Mouse (Mus musculus) liver, embryonic 14.5 days (tissue): ENCODE measurements around the gene Gm49373. TPM values are rescaled to one million over a fixed set of nuclear protein-coding genes. Genes with fewer than 3 reads are reported as not detected.

Experiments
- ATAC-seq: fragments of 200-750 bp; cut with Nextera tagmentation; 2 replicates; pipeline ENCODE4 v1.8.0; 2017; ENCODE audit warnings: moderate number of reproducible peaks, mild to moderate bottlenecking, moderate library complexity; ENCODE audit not compliant: insufficient read depth
- DNase-seq, 3 experiments: peaks; one replicate each; pipeline ENCODE4 v3.0.0-alpha.2; 2012 to 2013; ENCODE audit warnings: low read depth in 3 of 3, low spot score in 3 of 3
- H3K27ac ChIP-seq: fragments of 300-500 bp; sonication (generic); 2 replicates; pipeline ENCODE4 v1.5.1; 2014; ENCODE audit warnings: moderate library complexity, mild to moderate bottlenecking, control low read depth, inconsistent platforms
- H3K27me3 ChIP-seq: fragments of 300-500 bp; sonication (generic); 2 replicates; pipeline ENCODE4 v1.6.1; 2014; ENCODE audit warnings: mild to moderate bottlenecking, low read length, moderate library complexity; ENCODE audit not compliant: control insufficient read depth, insufficient read depth
- H3K36me3 ChIP-seq: fragments of 300-500 bp; sonication (generic); replicated peaks from 2 replicates; pipeline ENCODE4 v1.6.1; 2014; ENCODE audit warnings: low read depth; ENCODE audit not compliant: control insufficient read depth, insufficient read depth
- H3K4me1 ChIP-seq, 2 experiments: fragments of 200-500 bp in 1 of 2; fragments of 300-500 bp in 1 of 2; sonication (generic) in 1 of 2; replicated peaks; 2 replicates each; pipeline ENCODE4 v1.6.1; 2012 to 2014; ENCODE audit warnings: antibody characterized with exemption in 1 of 2, inconsistent platforms in 1 of 2, low read length in 1 of 2; ENCODE audit not compliant: control insufficient read depth in 2 of 2, insufficient read depth in 2 of 2
- H3K4me2 ChIP-seq: fragments of 300-500 bp; sonication (generic); 2 replicates; pipeline ENCODE4 v1.6.1; 2014; ENCODE audit warnings: low read depth, mild to moderate bottlenecking, control low read depth, moderate library complexity
- H3K4me3 ChIP-seq, 2 experiments: fragments of 200-500 bp in 1 of 2; fragments of 300-500 bp in 1 of 2; sonication (generic) in 1 of 2; 2 replicates each; pipeline ENCODE4 v1.5.1; 2012 to 2014; ENCODE audit warnings: low read depth in 2 of 2, low read length in 2 of 2, mild to moderate bottlenecking in 2 of 2, control low read depth in 1 of 2, inconsistent platforms in 1 of 2, moderate library complexity in 1 of 2; ENCODE audit not compliant: insufficient read depth in 1 of 2
- H3K9ac ChIP-seq: fragments of 300-500 bp; sonication (generic); replicated peaks from 2 replicates; pipeline ENCODE4 v1.6.1; 2014; ENCODE audit warnings: mild to moderate bottlenecking, control low read depth, moderate library complexity
- H3K9me3 ChIP-seq: fragments of 300-500 bp; sonication (generic); 2 replicates; pipeline ENCODE4 v1.6.1; 2016; ENCODE audit warnings: low read length, mixed read lengths; ENCODE audit not compliant: control insufficient read depth
- CTCF ChIP-seq: IDR thresholded peaks from 2 replicates; pipeline ENCODE4 v1.5.1; 2016; ENCODE audit warnings: antibody characterized with exemption, low read depth, control low read depth
- EP300 ChIP-seq: IDR thresholded peaks from 2 replicates; pipeline ENCODE4 v1.6.1; 2016; ENCODE audit warnings: antibody characterized with exemption, low read depth
- WGBS: fragments of 180-500 bp; shearing (Covaris S2); extraction: QIAGEN DNeasy Blood & Tissue Kit; methylation state at CpG from one replicate; pipeline ENCODE4 v1.1.7; 2014; ENCODE audit not compliant: insufficient replicate concordance; 5-methylcytosine and 5-hydroxymethylcytosine counted together
- polyA plus RNA-seq, 2 experiments: library from polyadenylated mRNA; depleted of rRNA in 1 of 2; stranded (reverse) in 1 of 2; unstranded in 1 of 2; fragments of >200 nt; fragmentation: Nextera tagmentation in 1 of 2; extraction: Ambion mirVana in 1 of 2; gene quantifications; 2 replicates each; pipeline versions ENCODE4 v1.2.1 to v1.2.3; 2012 to 2014

Gm49373 gene
- polyA plus RNA-seq, 2 experiments: 0.46 to 0.94 TPM

GRCm38 (mm10) chr9:21100447-21101161 lies 27.7 kb upstream of the Gm49373 start:
- H3K9ac ChIP-seq: no peak overlapping the region
- no peak for TF ChIP-seq CTCF
- TF ChIP-seq EP300: no peak
- peak overlapping the region; percentile 1; the same call in 1 of the 2 replicates for H3K4me2 ChIP-seq
- H3K9me3 ChIP-seq: no peaks in the 10 kb centered on the region
- H3K27ac ChIP-seq: no peak overlapping the region
- H3K4me1 ChIP-seq: peaks cover 10 to 23% of the 10 kb centered on the region in 2 experiments
- WGBS: 17% methylated on average over 15 of the region's 15 CpGs
- ATAC-seq (0 out of 2 replicates have a peak, but pooled peaks have one; percentile 24), DNase-seq (no peak)
- H3K4me3 ChIP-seq: 0 out of 4 replicates have a peak overlapping the region, but pooled peaks of 1 of the 2 experiments have one; percentile 5
- no peaks in the 10 kb centered on the region for H3K27me3 ChIP-seq
- H3K36me3 ChIP-seq: no peaks in the 10 kb centered on the region

- no peak overlapping the region for H3K27ac ChIP-seq
- no peak overlapping the region for H3K4me2 ChIP-seq
- 45% methylated on average over 8 of the region's 8 CpGs for WGBS
- TF ChIP-seq EP300 (no peak), CTCF (no peak)
- peak; percentile 29; the same call in 1 of the 2 replicates for ATAC-seq
- H3K4me1 ChIP-seq: peaks cover 4 to 13% of the 10 kb centered on the region in 2 experiments
- no peaks in the 10 kb centered on the region for H3K36me3 ChIP-seq
- DNase-seq: no peak
- no peaks in the 10 kb centered on the region for H3K9me3 ChIP-seq
- H3K9ac ChIP-seq: peak overlapping the region; percentile 9; the same call in 1 of the 2 replicates
- H3K27me3 ChIP-seq: no peaks in the 10 kb centered on the region
- no peak overlapping the region for H3K4me3 ChIP-seq
Measured at GRCm38 (mm10) chr9:21097793-21098192, 24.9 kb upstream of the Gm49373 start.

GRCm38 (mm10) chr9:21095958-21096357 lies 23.1 kb upstream of the Gm49373 start:
- H3K36me3 ChIP-seq: no peaks in the 10 kb centered on the region
- no peaks in the 10 kb centered on the region for H3K27me3 ChIP-seq
- H3K4me1 ChIP-seq: peaks cover 8 to 20% of the 10 kb centered on the region in 2 experiments
- DNase-seq (no peak), ATAC-seq (no peak)
- H3K27ac ChIP-seq: no peak overlapping the region
- no peak overlapping the region for H3K4me2 ChIP-seq
- WGBS: 84% methylated on average over 4 of the region's 4 CpGs
- TF ChIP-seq CTCF: no peak
- no peak for TF ChIP-seq EP300
- no peak overlapping the region for H3K9ac ChIP-seq
- H3K9me3 ChIP-seq: no peaks in the 10 kb centered on the region
- H3K4me3 ChIP-seq: no peak overlapping the region

GRCm38 (mm10) chr9:21093423-21093822 lies 20.5 kb upstream of the Gm49373 start:
- no peak for ATAC-seq

GRCm38 (mm10) chr9:21091707-21092320 lies 18.9 kb upstream of the Gm49373 start, which contains the start of the genes Gm38431 and Raver1:
Gene Gm38431, minus strand, starts transcription at chr9:21091997.
Gene Raver1, minus strand, starts transcription at chr9:21092008.
- peak within 1 kb of the TSS; percentile 95 for H3K9ac ChIP-seq
- H3K4me1 ChIP-seq: peaks cover 12 to 22% of the 10 kb centered on the region in 2 experiments
- H3K36me3 ChIP-seq: peaks cover 36% of the 10 kb centered on the region
- no peaks in the 10 kb centered on the region for H3K9me3 ChIP-seq
- H3K27me3 ChIP-seq: no peaks in the 10 kb centered on the region
- under 1% methylated on average over 54 of the region's 54 CpGs for WGBS
- peak; percentile 99 for ATAC-seq
- H3K4me3 ChIP-seq: peak within 1 kb of the TSS; percentile 89 to 92
- H3K4me2 ChIP-seq: peak within 1 kb of the TSS; percentile 92
- peak within 1 kb of the TSS; percentile 71 for H3K27ac ChIP-seq
- peak; percentile 97 to 98 (median 98) for DNase-seq
- no peak for TF ChIP-seq CTCF
- no peak; the same call in 1 of the 2 replicates for TF ChIP-seq EP300

More at GRCm38 (mm10) chr9:21093423-21093822, 20.5 kb upstream of the Gm49373 start:
- no peaks in the 10 kb centered on the region for H3K27me3 ChIP-seq
- WGBS: 79% methylated on average over 9 of the region's 9 CpGs
- TF ChIP-seq CTCF: no peak
- no peak overlapping the region for H3K9ac ChIP-seq
- H3K27ac ChIP-seq: no peak overlapping the region
- no peak overlapping the region for H3K4me3 ChIP-seq
- peaks cover 20% of the 10 kb centered on the region for H3K36me3 ChIP-seq
- H3K4me1 ChIP-seq: peaks cover 16 to 29% of the 10 kb centered on the region in 2 experiments
- DNase-seq: no peak
- no peaks in the 10 kb centered on the region for H3K9me3 ChIP-seq
- H3K4me2 ChIP-seq: no peak overlapping the region
